Mouse (Mus musculus) cortical plate, adult 2 months (tissue): ENCODE data around the gene Pgpep1. TPM values are rescaled to one million over a fixed set of nuclear protein-coding genes. Genes with fewer than 3 reads are reported as not detected.

Source experiments
- H3K27ac ChIP-seq: fragments of 200-500 bp; 2 replicates; pipeline ENCODE4 v1.5.1; 2012; ENCODE audit warnings: low read length, control low read depth, inconsistent platforms; ENCODE audit not compliant: insufficient read depth
- H3K4me1 ChIP-seq: fragments of 200-500 bp; 2 replicates; pipeline ENCODE4 v1.6.1; 2011; ENCODE audit warnings: low read length; ENCODE audit not compliant: control insufficient read depth, insufficient read depth
- H3K4me3 ChIP-seq: fragments of 200-500 bp; 2 replicates; pipeline ENCODE4 v1.5.1; 2011; ENCODE audit warnings: mild to moderate bottlenecking, low read length, control low read depth; ENCODE audit not compliant: insufficient read depth
- CTCF ChIP-seq: fragments of 200-500 bp; IDR thresholded peaks from 2 replicates; pipeline ENCODE4 v1.5.1; 2011; ENCODE audit warnings: mild to moderate bottlenecking, control low read depth, low read length; ENCODE audit not compliant: insufficient read depth; ENCODE audit errors: extremely low read depth
- POLR2A ChIP-seq: fragments of 200-500 bp; IDR thresholded peaks from 2 replicates; pipeline ENCODE4 v1.6.1; 2011; ENCODE audit warnings: mild to moderate bottlenecking, low read length, control low read depth; ENCODE audit not compliant: insufficient read depth; ENCODE audit errors: extremely low read depth
- polyA plus RNA-seq: library from polyadenylated mRNA; depleted of rRNA; stranded (reverse); fragments of >200 nt; gene quantifications from 2 replicates; pipeline ENCODE4 v1.2.3, GENCODE M21; 2012

Pgpep1 gene
- polyA plus RNA-seq, 1 experiment: 18.1 TPM

DNA sequence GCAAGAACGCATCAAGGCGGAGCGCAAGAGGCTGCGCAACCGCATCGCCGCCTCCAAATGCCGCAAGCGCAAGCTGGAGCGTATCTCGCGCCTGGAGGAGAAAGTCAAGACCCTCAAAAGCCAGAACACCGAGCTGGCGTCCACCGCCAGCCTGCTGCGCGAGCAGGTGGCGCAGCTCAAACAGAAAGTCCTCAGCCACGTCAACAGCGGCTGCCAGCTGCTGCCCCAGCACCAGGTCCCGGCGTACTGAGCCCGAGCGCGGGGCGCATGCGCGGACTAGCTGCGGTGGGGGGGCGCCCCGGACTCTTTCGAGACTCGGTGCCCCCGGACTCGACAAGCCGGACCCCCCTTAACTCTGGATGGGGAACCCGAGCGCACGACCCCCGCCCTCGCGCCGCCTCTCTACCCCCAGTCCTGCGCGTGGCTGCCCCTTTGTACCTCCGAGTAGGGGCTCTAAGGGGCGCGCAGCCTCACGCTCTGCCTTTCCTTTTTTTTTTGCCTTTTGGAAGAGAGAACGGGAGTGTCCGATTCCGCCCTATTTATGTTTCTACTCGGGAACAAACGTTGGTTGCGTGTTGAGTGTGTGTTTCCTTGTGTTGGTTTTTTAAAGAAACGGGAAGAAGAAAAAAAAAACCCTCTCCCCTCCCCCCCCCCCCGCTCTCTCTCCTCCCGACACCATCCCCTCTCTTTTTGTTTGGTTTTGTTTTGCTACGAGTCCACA lies 39.8 kb upstream of the Pgpep1 start:
- H3K4me3 ChIP-seq: peak overlapping the region; percentile 91
- peaks cover 2% of the 10 kb centered on the region; the same call in 1 of the 2 replicates for H3K4me1 ChIP-seq
- TF ChIP-seq POLR2A (peak; percentile 87), CTCF (no peak)
- peak overlapping the region; percentile 100 for H3K27ac ChIP-seq

DNA sequence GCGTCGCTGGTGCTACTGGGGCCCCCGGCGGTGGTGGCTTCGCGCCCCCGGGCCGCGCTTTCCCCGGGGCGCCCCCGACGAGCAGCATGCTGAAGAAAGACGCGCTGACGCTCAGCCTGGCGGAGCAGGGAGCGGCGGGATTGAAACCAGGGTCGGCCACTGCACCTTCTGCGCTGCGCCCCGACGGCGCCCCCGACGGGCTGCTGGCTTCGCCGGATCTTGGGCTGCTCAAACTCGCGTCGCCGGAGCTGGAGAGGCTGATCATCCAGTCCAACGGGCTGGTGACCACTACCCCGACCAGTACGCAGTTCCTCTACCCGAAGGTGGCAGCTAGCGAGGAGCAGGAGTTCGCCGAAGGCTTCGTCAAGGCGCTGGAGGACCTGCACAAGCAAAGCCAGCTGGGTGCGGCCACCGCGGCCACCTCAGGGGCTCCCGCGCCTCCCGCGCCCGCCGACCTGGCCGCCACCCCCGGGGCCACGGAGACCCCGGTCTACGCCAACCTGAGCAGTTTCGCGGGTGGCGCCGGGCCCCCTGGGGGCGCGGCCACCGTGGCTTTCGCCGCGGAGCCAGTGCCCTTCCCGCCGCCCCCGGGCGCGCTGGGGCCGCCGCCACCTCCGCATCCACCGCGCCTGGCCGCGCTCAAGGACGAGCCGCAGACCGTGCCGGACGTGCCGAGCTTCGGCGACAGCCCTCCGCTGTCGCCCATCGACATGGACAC lies 39.1 kb upstream of the Pgpep1 start:
- Histone ChIP-seq H3K27ac (peak overlapping the region; percentile 100), H3K4me3 (peak overlapping the region; percentile 91), H3K4me1 (peaks cover 2% of the 10 kb centered on the region; the same call in 1 of the 2 replicates)
- TF ChIP-seq CTCF: no peak
- TF ChIP-seq POLR2A: no peak

GRCm38 (mm10) chr8:70698310-70699109 lies 38.3 kb upstream of the Pgpep1 start, which contains the start of gene Jund:
Gene Jund, plus strand, starts transcription at chr8:70698949.
- peak within 1 kb of the TSS; percentile 100 for H3K27ac ChIP-seq
- peak within 1 kb of the TSS; percentile 91 for H3K4me3 ChIP-seq
- no peak for TF ChIP-seq CTCF
- peak; percentile 87 for TF ChIP-seq POLR2A
- peaks cover 2% of the 10 kb centered on the region; the same call in 1 of the 2 replicates for H3K4me1 ChIP-seq

GRCm38 (mm10) chr8:70697366-70698250 lies 37.4 kb upstream of the Pgpep1 start:
- peak overlapping the region; percentile 89; the same call in 1 of the 2 replicates for H3K27ac ChIP-seq
- TF ChIP-seq CTCF (no peak), POLR2A (no peak)
- H3K4me3 ChIP-seq: peak overlapping the region; percentile 91
- H3K4me1 ChIP-seq: peaks cover 2% of the 10 kb centered on the region; the same call in 1 of the 2 replicates

DNA sequence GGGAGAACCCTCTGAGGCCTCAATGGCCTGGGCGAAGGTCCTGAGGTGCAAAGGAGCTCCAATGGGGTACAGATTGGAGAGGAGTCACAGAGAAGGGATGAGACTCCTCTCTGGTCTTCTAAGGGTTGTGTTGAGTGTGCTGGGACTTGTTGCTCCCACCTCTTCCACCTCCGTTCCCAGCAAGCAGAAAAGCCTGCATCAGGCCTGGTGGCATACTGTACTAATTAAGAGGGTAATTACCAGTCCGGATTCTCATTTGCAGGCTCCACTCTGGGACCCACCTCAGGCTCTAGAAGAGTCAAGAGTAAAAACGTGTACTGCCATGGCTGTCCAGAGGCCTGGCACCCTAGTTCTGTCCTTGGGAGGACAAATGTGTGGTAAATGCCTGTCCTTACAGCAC lies 36.8 kb upstream of the Pgpep1 start:
- Histone ChIP-seq H3K27ac (no peak overlapping the region), H3K4me1 (peaks cover 2% of the 10 kb centered on the region; the same call in 1 of the 2 replicates), H3K4me3 (no peak overlapping the region)
- no peak for TF ChIP-seq CTCF
- no peak for TF ChIP-seq POLR2A

GRCm38 (mm10) chr8:70696019-70696885 lies 36.1 kb upstream of the Pgpep1 start:
- Histone ChIP-seq H3K4me3 (no peak overlapping the region), H3K27ac (0 out of 2 replicates have a peak overlapping the region, but pooled peaks have one; percentile 6), H3K4me1 (no peaks in the 10 kb centered on the region; the same call in 1 of the 2 replicates)
- TF ChIP-seq POLR2A (0 out of 2 replicates have a peak, but pooled peaks have one; percentile 9), CTCF (no peak)

DNA sequence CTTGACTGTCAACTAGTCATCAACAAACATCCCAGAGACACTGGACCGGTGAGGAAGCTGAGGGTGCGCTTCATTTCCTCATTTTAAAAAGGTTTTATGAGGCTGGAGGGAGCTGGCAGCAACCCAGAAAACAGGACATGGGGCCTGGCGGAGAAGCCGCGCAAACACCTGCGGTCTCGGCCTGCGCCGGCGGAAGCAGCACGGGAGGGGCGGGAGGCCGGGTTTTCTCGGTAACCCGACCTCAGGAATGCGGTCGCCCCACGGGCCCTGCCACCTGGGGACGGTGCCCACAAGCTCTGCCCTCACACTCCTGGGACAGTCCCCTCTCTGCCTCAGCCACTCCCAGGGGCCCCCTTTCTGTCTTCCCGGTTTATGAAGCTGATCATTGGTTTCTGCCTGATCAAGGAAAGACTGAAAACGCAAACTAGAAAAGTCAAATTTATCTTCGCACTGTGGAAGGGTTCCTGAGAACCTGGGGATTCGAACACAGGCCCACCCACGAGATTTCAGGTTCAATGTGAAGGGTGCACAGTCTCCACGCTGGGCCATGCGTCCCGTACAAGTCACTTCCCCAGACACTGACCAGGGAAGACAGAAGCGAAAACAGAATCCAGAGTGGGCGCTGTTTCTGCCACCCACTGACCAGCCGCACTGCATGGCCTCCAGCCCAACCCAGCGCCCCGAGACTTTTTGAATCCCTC lies 35.3 kb upstream of the Pgpep1 start:
- H3K4me3 ChIP-seq: no peak overlapping the region
- TF ChIP-seq CTCF (no peak), POLR2A (no peak)
- no peaks in the 10 kb centered on the region; the same call in 1 of the 2 replicates for H3K4me1 ChIP-seq
- no peak overlapping the region for H3K27ac ChIP-seq
